Comparison of ENCODE assay signal across 12 mouse cellular contexts in genomic region chr15:83642518-83642917, GRCm38 (mm10).
"Had no signal": no experiment of that assay in that cellular context is flagged by ENCODE, and none has a peak within 500 bp of the region (broad histone marks: within the 10 kb centered on the region; RNA-seq: fewer than 3 reads in every experiment).

No protein-coding gene starts in this region.

- DNase-seq: left cerebral cortex, postnatal 4 days; liver; liver, embryonic 13.5 days; liver, postnatal 0 days; lung, adult 18-20 months; lung, adult 2 months; lung, embryonic 14.5 days; lung, postnatal 10 days; lung, postnatal 14 days; lung, postnatal 36 days; lung, postnatal 4 days; midbrain, embryonic 14.5 days had no signal
